Mouse (Mus musculus) adrenal gland, adult 10 weeks (tissue): ENCODE measurements around the gene Aifm3. TPM values are rescaled to one million over a fixed set of nuclear protein-coding genes. Genes with fewer than 3 reads are reported as not detected.

Source experiments
- polyA plus RNA-seq: library from polyadenylated mRNA; stranded (reverse); fragments of 350-450 nt; fragmentation: Illumina TruSeq; extraction: RNeasy Lipid Tissue Mini Kit (QIAGEN cat#74804); gene quantifications from one replicate; pipeline ENCODE4 v1.2.3, GENCODE M21; 2014; ENCODE audit warnings: low read depth, low replicate concordance

Gene Aifm3
- polyA plus RNA-seq, result 1.6 TPM

DNA sequence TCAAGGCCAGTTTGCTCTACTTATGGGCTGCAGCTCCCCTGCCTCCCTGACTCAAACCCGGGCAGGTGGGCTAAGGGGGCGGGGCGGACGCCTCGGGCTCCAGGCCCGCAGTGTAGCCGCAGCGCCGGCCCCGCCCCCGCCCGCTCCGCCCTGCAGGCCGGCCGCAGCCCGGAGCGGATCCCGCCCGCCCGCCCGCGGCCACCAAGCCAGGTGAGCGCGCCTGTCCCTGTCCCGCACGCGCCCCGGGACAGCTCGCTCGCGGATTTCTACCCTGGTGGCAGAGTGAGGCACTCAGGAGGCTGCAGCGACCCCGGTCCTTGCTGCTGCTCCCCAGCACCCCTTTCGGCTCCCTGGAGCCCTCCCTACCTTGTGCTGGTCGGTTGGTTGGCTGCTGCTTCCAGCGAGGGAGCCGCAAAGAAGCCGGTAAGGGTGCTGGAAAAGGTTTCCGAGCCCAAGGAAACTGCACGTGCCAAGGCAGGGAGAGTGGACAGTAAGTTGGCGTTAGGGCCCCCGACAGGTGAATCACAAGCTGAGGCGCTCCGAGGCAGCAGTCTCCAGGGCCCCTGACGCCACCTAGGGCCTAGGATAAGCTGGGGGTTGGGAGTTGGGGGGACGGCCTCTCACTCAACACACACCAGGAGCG is at the start of gene Aifm3:
TSS of gene Aifm3 (plus strand) at position 143 of the 643 bp plus-strand sequence.

GRCm38 (mm10) chr16:17451541-17452372 is 37.7 kb upstream of the Aifm3 start, which contains the start of gene Crkl:
Gene Crkl (plus strand): TSS chr16:17451987.

GRCm38 (mm10) chr16:17508546-17509239 is 19.3 kb downstream of the Aifm3 start, which contains the start of gene Lztr1:
Gene Lztr1 (plus strand): TSS chr16:17508688.

DNA sequence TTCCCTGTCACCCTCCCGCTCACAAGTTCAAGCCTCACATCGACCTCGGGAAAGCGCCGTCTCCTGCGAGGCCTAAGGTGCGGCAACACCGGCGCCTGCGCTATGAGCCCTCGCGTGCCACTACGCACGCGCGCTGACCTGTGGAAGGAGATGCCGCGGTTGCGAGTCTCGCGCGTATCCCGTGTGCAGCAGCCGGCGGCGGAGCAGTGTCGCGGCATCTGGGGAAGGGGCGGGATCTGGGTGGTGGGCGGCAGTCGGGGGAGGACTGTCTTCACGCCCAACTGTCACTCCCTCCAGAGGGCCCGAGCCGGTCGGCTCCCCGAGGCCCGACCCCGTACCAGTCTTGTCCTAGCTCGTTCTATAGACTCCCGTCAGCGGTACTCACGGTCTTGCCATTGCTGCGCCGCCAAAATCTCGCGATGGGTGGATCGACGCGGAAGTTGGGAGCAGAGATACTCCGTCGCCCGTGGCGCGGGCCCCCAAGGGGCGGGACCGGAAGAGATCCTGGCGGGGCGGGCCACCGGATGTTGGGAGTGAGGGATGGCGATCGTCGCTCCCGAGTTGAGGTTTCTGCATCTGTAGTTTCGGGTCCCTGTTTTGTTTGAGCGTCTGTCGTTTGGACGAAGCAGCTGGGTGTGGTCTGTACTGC is 41.4 kb downstream of the Aifm3 start, which contains the start of gene Thap7:
TSS of gene Thap7 (minus strand) at position 497 of the 649 bp plus-strand sequence.

Other genes with a start within 250 kb of the Aifm3 start
- gene Tmem191c, start 213.5 kb upstream of the Aifm3 start, polyA plus RNA-seq, result not detected
- not detected for gene Serpind1, start 158.2 kb upstream of the Aifm3 start, polyA plus RNA-seq
- gene Snap29, start 83.6 kb upstream of the Aifm3 start, polyA plus RNA-seq, result 96.3 TPM
- gene Pi4ka, start 83.3 kb upstream of the Aifm3 start, polyA plus RNA-seq, result 23.0 TPM
- gene Crkl, start 37.6 kb upstream of the Aifm3 start, polyA plus RNA-seq, result 34.1 TPM
- gene Lztr1, start 19.1 kb downstream of the Aifm3 start, polyA plus RNA-seq, result 21.9 TPM
- 1.7 TPM for gene Thap7, start 41.5 kb downstream of the Aifm3 start, polyA plus RNA-seq
- gene Lrrc74b, start 71.6 kb downstream of the Aifm3 start, polyA plus RNA-seq, result not detected
- gene P2rx6, start 72.3 kb downstream of the Aifm3 start, polyA plus RNA-seq, result 0.23 TPM
- gene Slc7a4, start 93.6 kb downstream of the Aifm3 start, polyA plus RNA-seq, result 0.29 TPM
- gene Smpd4, start 129.7 kb downstream of the Aifm3 start, polyA plus RNA-seq, result 16.9 TPM
- not detected for gene Ccdc74a, start 156.9 kb downstream of the Aifm3 start, polyA plus RNA-seq
- 13.5 TPM for gene Med15, start 243.3 kb downstream of the Aifm3 start, polyA plus RNA-seq